Mouse (Mus musculus): ENCODE data around the gene Rgs12. TPM values are rescaled to one million over a fixed set of nuclear protein-coding genes. Genes with fewer than 3 reads are reported as not detected.

Rgs12 gene
- polyA plus RNA-seq, 1 experiment from 2014 or later, result 28.9 TPM

- no peaks in the 10 kb centered on the region for H3K27me3 ChIP-seq (replicated peaks)
- WGBS, result 43% methylated on average over 4 of the region's 4 CpGs
- H3K4me3 ChIP-seq, result no peak overlapping the region
- ATAC-seq (ENCODE audit: extremely low read depth, insufficient number of reproducible peaks, low FRiP score, low TSS enrichment), result peak; percentile 47; the same call in 1 of the 2 replicates
- H3K9ac ChIP-seq, result no peak overlapping the region
- H3K36me3 ChIP-seq, result peaks cover 40% of the 10 kb centered on the region
- H3K4me1 ChIP-seq, result peaks cover 13% of the 10 kb centered on the region
- H3K27ac ChIP-seq (replicated peaks), result peak overlapping the region; percentile 69
- no peaks in the 10 kb centered on the region for H3K9me3 ChIP-seq
- no peak overlapping the region for H3K4me2 ChIP-seq
These were observed 86.5 kb downstream of the Rgs12 start for GRCm38 (mm10) chr5:35035795-35036194.

GRCm38 (mm10) chr5:35037438-35037837 is 88.2 kb downstream of the Rgs12 start:
- no peak for ATAC-seq (ENCODE audit: extremely low read depth, insufficient number of reproducible peaks, low FRiP score, low TSS enrichment)
- Histone ChIP-seq H3K4me2 (no peak overlapping the region), H3K4me3 (no peak overlapping the region), H3K4me1 (peaks cover 13% of the 10 kb centered on the region), H3K27ac (replicated peaks) (no peak overlapping the region), H3K9ac (no peak overlapping the region), H3K27me3 (replicated peaks) (no peaks in the 10 kb centered on the region), H3K9me3 (no peaks in the 10 kb centered on the region), H3K36me3 (peaks cover 23% of the 10 kb centered on the region)

- ATAC-seq (ENCODE audit: extremely low read depth, insufficient number of reproducible peaks, low FRiP score, low TSS enrichment), result no peak
- Histone ChIP-seq H3K9ac (no peak within 1 kb of the TSS), H3K36me3 (no peaks in the 10 kb centered on the region), H3K27me3 (replicated peaks) (0 out of 2 replicates have a peak, but pooled peaks cover 4% of the 10 kb centered on the region), H3K4me1 (no peaks in the 10 kb centered on the region), H3K27ac (replicated peaks) (no peak within 1 kb of the TSS), H3K4me3 (no peak within 1 kb of the TSS), H3K4me2 (no peak within 1 kb of the TSS), H3K9me3 (no peaks in the 10 kb centered on the region)
- 38% methylated on average over 6 of the region's 6 CpGs for WGBS
These were observed 92.1 kb downstream of the Rgs12 start, which contains the start of gene Hgfac for GRCm38 (mm10) chr5:35041268-35041829. Gene Hgfac (plus strand): TSS chr5:35041509.

DNA sequence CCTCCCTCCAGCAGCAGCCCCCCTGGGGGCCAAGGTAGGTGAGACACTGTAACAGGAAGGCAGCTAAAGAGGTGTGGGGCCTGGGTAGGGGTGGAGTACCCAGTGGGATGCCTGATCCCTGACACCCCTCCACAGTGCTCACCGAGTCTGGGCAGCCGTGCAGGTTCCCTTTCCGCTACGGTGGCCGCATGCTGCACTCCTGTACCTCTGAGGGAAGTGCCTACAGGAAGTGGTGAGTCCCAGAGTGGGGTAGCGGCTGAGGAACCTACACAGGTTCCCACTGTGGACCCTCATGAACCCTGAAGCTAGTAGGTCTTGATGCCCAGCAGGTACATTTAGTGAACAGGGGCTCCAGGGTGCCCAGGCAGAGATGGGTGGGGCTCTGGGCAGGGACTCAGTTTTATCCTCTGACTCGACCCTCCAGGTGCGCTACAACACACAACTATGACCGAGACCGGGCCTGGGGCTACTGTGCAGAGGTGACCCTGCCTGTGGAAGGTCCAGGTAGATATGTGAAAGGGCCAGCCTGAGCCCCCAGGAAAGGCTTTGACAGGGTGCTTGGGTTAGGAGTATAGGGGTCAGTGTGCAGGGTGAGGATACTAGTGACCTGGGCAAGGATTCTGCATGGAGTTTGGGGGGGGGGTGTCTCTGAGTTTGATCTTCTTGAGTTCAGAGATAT is 93.3 kb downstream of the Rgs12 start:
- H3K27me3 ChIP-seq (replicated peaks), result peaks cover 8% of the 10 kb centered on the region; the same call in 1 of the 2 replicates
- no peak overlapping the region for H3K4me3 ChIP-seq
- 58% methylated on average over 10 of the region's 10 CpGs for WGBS
- no peak overlapping the region for H3K9ac ChIP-seq
- no peaks in the 10 kb centered on the region for H3K36me3 ChIP-seq
- no peaks in the 10 kb centered on the region for H3K4me1 ChIP-seq
- H3K9me3 ChIP-seq, result no peaks in the 10 kb centered on the region
- no peak overlapping the region for H3K27ac ChIP-seq (replicated peaks)
- ATAC-seq (ENCODE audit: extremely low read depth, insufficient number of reproducible peaks, low FRiP score, low TSS enrichment), result no peak
- H3K4me2 ChIP-seq, result no peak overlapping the region

- H3K27me3 ChIP-seq (replicated peaks), result peaks cover 10% of the 10 kb centered on the region; the same call in 1 of the 2 replicates
- no peak overlapping the region for H3K9ac ChIP-seq
- H3K27ac ChIP-seq (replicated peaks), result no peak overlapping the region
- H3K9me3 ChIP-seq, result no peaks in the 10 kb centered on the region
- no peaks in the 10 kb centered on the region for H3K36me3 ChIP-seq
- 11% methylated on average over 1 of the region's 1 CpGs for WGBS
- ATAC-seq (ENCODE audit: extremely low read depth, insufficient number of reproducible peaks, low FRiP score, low TSS enrichment), result no peak
- H3K4me1 ChIP-seq, result no peaks in the 10 kb centered on the region
- no peak overlapping the region for H3K4me3 ChIP-seq
- no peak overlapping the region for H3K4me2 ChIP-seq
These were observed 93.8 kb downstream of the Rgs12 start for GRCm38 (mm10) chr5:35043110-35043451.

GRCm38 (mm10) chr5:35050541-35050940 is 101.3 kb downstream of the Rgs12 start:
- no peak overlapping the region for H3K4me3 ChIP-seq
- ATAC-seq (ENCODE audit: extremely low read depth, insufficient number of reproducible peaks, low FRiP score, low TSS enrichment), result no peak
- H3K27ac ChIP-seq (replicated peaks), result no peak overlapping the region
- no peak overlapping the region for H3K9ac ChIP-seq
- H3K36me3 ChIP-seq, result no peaks in the 10 kb centered on the region
- no peaks in the 10 kb centered on the region for H3K9me3 ChIP-seq
- H3K27me3 ChIP-seq (replicated peaks), result peaks cover 24% of the 10 kb centered on the region
- 0 out of 2 replicates have a peak, but pooled peaks cover 2% of the 10 kb centered on the region for H3K4me1 ChIP-seq
- 59% methylated on average over 5 of the region's 5 CpGs for WGBS
- H3K4me2 ChIP-seq, result no peak overlapping the region

DNA sequence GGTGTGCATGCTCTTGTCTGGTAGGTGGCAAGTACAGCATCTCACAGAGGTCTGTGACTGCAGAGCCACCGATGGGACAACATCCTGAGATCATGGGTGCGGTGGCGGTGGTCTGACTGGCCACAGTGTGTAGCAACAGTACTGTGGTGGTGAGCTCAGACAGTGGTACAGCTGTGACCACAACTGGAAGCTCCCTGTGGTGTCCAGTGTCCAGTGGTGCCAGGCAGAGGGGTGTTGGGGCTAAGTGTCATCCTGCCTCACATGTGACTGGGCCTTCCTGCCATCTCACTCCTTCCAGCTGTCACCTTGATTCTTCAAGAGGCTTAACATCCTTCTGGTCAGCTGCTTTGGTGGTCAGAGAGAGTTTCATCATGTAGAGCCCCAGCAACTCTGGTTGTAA is 105.4 kb downstream of the Rgs12 start:
- H3K4me3 ChIP-seq, result no peak overlapping the region
- H3K36me3 ChIP-seq, result no peaks in the 10 kb centered on the region
- H3K9me3 ChIP-seq, result no peaks in the 10 kb centered on the region
- H3K27ac ChIP-seq (replicated peaks), result no peak overlapping the region
- 85% methylated on average over 3 of the region's 3 CpGs for WGBS
- H3K27me3 ChIP-seq (replicated peaks), result peaks cover 51% of the 10 kb centered on the region
- H3K4me1 ChIP-seq, result peaks cover 25% of the 10 kb centered on the region
- no peak for ATAC-seq (ENCODE audit: extremely low read depth, insufficient number of reproducible peaks, low FRiP score, low TSS enrichment)
- no peak overlapping the region for H3K4me2 ChIP-seq
- H3K9ac ChIP-seq, result no peak overlapping the region

DNA sequence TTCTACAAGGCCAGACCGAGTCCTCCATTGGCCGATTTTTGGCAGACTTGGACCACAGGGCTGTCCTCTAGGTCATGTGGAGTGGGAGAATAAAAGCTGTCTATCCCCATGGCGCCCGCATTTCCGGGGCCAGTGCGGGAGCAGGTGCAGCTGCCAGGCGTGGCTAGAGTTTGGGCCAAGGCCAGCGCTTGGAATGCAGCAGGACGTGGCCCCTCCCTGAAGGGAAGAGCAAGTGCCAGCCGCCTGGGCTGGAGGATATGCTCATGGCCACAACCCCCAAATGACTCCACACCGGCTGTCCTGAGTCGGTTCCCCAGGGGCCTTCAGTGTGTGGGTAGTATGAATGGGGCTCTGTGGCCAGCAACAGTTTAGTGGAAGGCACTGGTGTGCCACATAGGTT is 105.8 kb downstream of the Rgs12 start:
- no peak overlapping the region for H3K4me2 ChIP-seq
- peaks cover 51% of the 10 kb centered on the region for H3K27me3 ChIP-seq (replicated peaks)
- ATAC-seq (ENCODE audit: extremely low read depth, insufficient number of reproducible peaks, low FRiP score, low TSS enrichment), result no peak
- no peak overlapping the region for H3K27ac ChIP-seq (replicated peaks)
- H3K9me3 ChIP-seq, result no peaks in the 10 kb centered on the region
- H3K4me1 ChIP-seq, result peaks cover 29% of the 10 kb centered on the region
- H3K4me3 ChIP-seq, result no peak overlapping the region
- no peaks in the 10 kb centered on the region for H3K36me3 ChIP-seq
- WGBS, result 66% methylated on average over 12 of the region's 12 CpGs
- H3K9ac ChIP-seq, result no peak overlapping the region

DNA sequence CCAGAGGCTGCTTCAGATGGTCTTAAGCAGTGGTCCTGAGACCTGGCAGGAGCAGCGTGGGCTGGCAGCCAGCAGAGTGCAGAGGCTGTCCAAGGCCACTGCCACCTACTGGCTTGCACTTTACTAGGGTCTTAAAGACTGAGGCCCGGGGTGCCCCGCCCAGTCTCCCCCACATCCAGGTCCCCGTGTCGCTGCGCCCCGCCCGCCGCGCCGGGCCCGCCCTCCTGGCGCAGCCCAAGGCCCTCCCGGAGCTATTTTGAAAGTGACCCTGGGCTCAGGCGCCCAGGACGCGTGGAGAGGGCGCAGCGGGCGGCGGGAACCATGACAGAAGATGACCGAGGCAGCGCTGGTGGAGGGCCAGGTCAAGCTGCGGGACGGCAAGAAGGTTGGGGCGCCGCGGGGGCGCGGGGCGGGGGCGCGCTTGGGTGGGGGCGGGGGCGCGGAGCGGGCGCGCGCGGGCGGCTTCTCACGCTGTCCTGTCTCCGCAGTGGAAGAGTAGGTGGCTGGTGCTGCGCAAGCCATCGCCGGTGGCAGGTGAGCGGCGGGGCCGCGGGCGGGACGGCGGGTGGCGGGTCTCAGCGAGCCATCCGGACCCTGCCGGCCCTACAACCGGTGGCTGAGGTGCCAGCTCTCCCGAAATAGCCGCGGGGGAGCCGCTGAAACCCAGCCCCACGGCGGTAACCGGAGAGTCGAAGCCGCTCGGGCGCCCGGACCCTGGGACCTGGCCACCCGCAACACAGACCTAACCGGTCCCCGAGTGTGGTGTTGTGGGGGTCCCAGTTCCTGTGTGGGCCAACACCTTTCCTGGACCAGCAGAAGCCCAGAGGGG is 107.6 kb downstream of the Rgs12 start, which contains the start of gene Dok7:
Dok7 (plus strand) TSS at position 163 of the 829 bp plus-strand sequence.
- H3K4me2 ChIP-seq, result peak within 1 kb of the TSS; percentile 89
- peak; percentile 43; the same call in 1 of the 2 replicates for ATAC-seq (ENCODE audit: extremely low read depth, insufficient number of reproducible peaks, low FRiP score, low TSS enrichment)
- no peaks in the 10 kb centered on the region for H3K9me3 ChIP-seq
- peaks cover 36% of the 10 kb centered on the region for H3K4me1 ChIP-seq
- H3K27ac ChIP-seq (replicated peaks), result peak within 1 kb of the TSS; percentile 72
- H3K9ac ChIP-seq, result peak within 1 kb of the TSS; percentile 87
- H3K4me3 ChIP-seq, result peak within 1 kb of the TSS; percentile 69
- peaks cover 51% of the 10 kb centered on the region for H3K27me3 ChIP-seq (replicated peaks)
- WGBS, result 1% methylated on average over 63 of the region's 74 CpGs
- H3K36me3 ChIP-seq, result no peaks in the 10 kb centered on the region

GRCm38 (mm10) chr5:35057582-35057981 is 108.3 kb downstream of the Rgs12 start:
- Histone ChIP-seq H3K4me1 (peaks cover 36% of the 10 kb centered on the region), H3K27ac (replicated peaks) (no peak overlapping the region), H3K9ac (peak overlapping the region; percentile 87), H3K4me3 (peak overlapping the region; percentile 69), H3K4me2 (peak overlapping the region; percentile 89), H3K27me3 (replicated peaks) (peaks cover 51% of the 10 kb centered on the region), H3K9me3 (no peaks in the 10 kb centered on the region), H3K36me3 (no peaks in the 10 kb centered on the region)
- no peak for ATAC-seq (ENCODE audit: extremely low read depth, insufficient number of reproducible peaks, low FRiP score, low TSS enrichment)
- 16% methylated on average over 4 of the region's 4 CpGs for WGBS

DNA sequence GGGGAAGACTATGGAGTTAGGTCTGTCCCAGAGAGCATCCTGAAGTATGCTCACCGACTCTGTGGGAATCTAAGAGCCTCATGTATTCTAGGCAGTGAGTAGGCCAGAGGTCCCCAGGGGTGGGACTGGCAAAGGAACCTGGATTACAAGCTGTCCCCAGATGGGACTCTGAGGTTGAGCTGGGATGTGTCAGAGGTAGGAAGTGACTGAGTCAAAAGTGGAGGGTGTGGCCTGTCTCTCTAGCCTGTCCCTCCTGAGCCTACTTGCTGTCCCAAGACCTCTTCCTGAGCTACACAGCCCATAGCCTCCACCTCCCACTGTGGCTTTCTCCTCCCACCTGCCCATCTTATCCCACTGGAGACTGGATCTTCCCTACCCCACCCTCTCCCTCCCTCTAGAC is 109.0 kb downstream of the Rgs12 start:
- WGBS, result 42% methylated on average over 1 of the region's 1 CpGs
- Histone ChIP-seq H3K4me3 (peak overlapping the region; percentile 69), H3K36me3 (no peaks in the 10 kb centered on the region), H3K9ac (peak overlapping the region; percentile 87), H3K27me3 (replicated peaks) (peaks cover 51% of the 10 kb centered on the region), H3K4me2 (peak overlapping the region; percentile 89), H3K9me3 (no peaks in the 10 kb centered on the region), H3K4me1 (peaks cover 36% of the 10 kb centered on the region), H3K27ac (replicated peaks) (no peak overlapping the region)
- no peak for ATAC-seq (ENCODE audit: extremely low read depth, insufficient number of reproducible peaks, low FRiP score, low TSS enrichment)

Data from heart, embryonic 13.5 days (tissue).